In genomic region chr9:108479241-108479640, GRCm38 (mm10) we compare ENCODE assay signal across 8 mouse cellular contexts. TPM values are rescaled to one million over a fixed set of nuclear protein-coding genes. Genes with fewer than 3 reads are reported as not detected.
DNase-seq lines count a peak whose midpoint lies in the region; ATAC-seq and TF ChIP-seq lines count a peak whose summit lies in the region.

No protein-coding gene starts in this region.

- H3K4me2 ChIP-seq in hindbrain, embryonic 12.5 days (replicated peaks), result peak overlapping the region; percentile 60

- no peaks in the 10 kb centered on the region for H3K9me3 ChIP-seq in hindbrain, embryonic 12.5 days (replicated peaks)

- H3K4me1 ChIP-seq in heart, adult 2 months (ENCODE audit: control insufficient read depth, insufficient read depth, low read length), result peaks cover 11% of the 10 kb centered on the region
- peaks cover 22% of the 10 kb centered on the region for H3K4me1 ChIP-seq in hindbrain, embryonic 12.5 days

- no peak for TF ChIP-seq POLR2A in heart, adult 2 months (IDR thresholded peaks at IDR 0.05; ENCODE audit: insufficient read depth, low read depth, low read length)

- H3K27me3 ChIP-seq in heart, adult 2 months (ENCODE audit: control insufficient read depth, insufficient read depth, low read length), result no peaks in the 10 kb centered on the region
- H3K27me3 ChIP-seq in hindbrain, embryonic 12.5 days, result no peaks in the 10 kb centered on the region

- peak; percentile 35 for ATAC-seq in hindbrain, embryonic 12.5 days (ENCODE audit: low FRiP score)
- ATAC-seq in CD4-positive, CD25-positive, alpha-beta regulatory T cell, adult 4 months, result no peak

- 25% methylated on average over 11 of the region's 11 CpGs for WGBS in heart, adult 2 months
- WGBS in hindbrain, embryonic 12.5 days, result 34% methylated on average over 11 of the region's 11 CpGs

- TF ChIP-seq CTCF in heart, adult 2 months (IDR thresholded peaks at IDR 0.05), result no peak

- intact Hi-C loops in heart, adult 2 months (cut with DNase I), result loop anchor here (2.0 kb wide), 2 partner anchors 18 to 38 kb away; partner anchors contain the start of genes Ccdc71, Klhdc8b and Qrich1
- intact Hi-C loops in heart, postnatal 14 days (cut with DNase I), result loop anchor here (2.0 kb wide), 1 partner anchor 18 kb away; the partner anchor contains the start of genes Ccdc71 and Klhdc8b
- intact Hi-C loops in left cerebral cortex, postnatal 4 days (cut with DNase I), result no loop called here

- peaks cover 8% of the 10 kb centered on the region for H3K79me2 ChIP-seq in heart, adult 2 months (replicated peaks; ENCODE audit: control insufficient read depth, insufficient read depth, low read length)

- H3K9ac ChIP-seq in heart, adult 2 months (ENCODE audit: low read depth, low read length), result no peak overlapping the region
- no peak overlapping the region for H3K9ac ChIP-seq in hindbrain, embryonic 12.5 days

- H3K4me3 ChIP-seq in heart, adult 2 months, result peak overlapping the region; percentile 81
- H3K4me3 ChIP-seq in hindbrain, embryonic 12.5 days, result peak overlapping the region; percentile 34

- no peak for TF ChIP-seq EP300 in heart, adult 2 months (IDR thresholded peaks at IDR 0.05; ENCODE audit: insufficient read depth, low read depth, low read length)

- peak in 1 of 2 experiments; percentile 71 for DNase-seq in heart, adult 2 months
- no peak for DNase-seq in heart, postnatal 14 days
- peak; percentile 39 for DNase-seq in MN1 (ENCODE audit: low spot score)
- DNase-seq in mesoderm, embryonic 11.5 days (ENCODE audit: low read depth, low spot score), result peak; percentile 28
- no peak for DNase-seq in left cerebral cortex, postnatal 4 days
- DNase-seq in adrenal gland, adult (ENCODE audit: inconsistent age in 2 of 2, low spot score in 1 of 2), result no peak

- peak overlapping the region; percentile 99 for H3K27ac ChIP-seq in heart, adult 2 months
- no peak overlapping the region for H3K27ac ChIP-seq in hindbrain, embryonic 12.5 days

- H3K36me3 ChIP-seq in heart, adult 2 months (ENCODE audit: control insufficient read depth, insufficient read depth, low read length), result no peaks in the 10 kb centered on the region
- H3K36me3 ChIP-seq in hindbrain, embryonic 12.5 days, result peaks cover 11% of the 10 kb centered on the region

RNA-seq across cellular contexts. Expression of gene Lamb2, which starts 0.3 kb away (rescaled TPM):
- 100 to 1,000 TPM; 326 to 360 TPM for total RNA-seq in heart, adult 2 months (2021)
- polyA plus RNA-seq in heart, adult 2 months (2012; rRNA removed), result 272 and 392 TPM in 2 replicates
- total RNA-seq in heart, postnatal 14 days (2021), result 100 to 1,000 TPM; 355 to 379 TPM
- 44.1 and 44.8 TPM in 2 replicates for polyA plus RNA-seq in hindbrain, embryonic 12.5 days (2016; fragmentation: Nextera tagmentation; extraction: Ambion mirVana)
- total RNA-seq in left cerebral cortex, postnatal 4 days (2021), result 10 to 100 TPM; 29.2 to 29.9 TPM
- under 1 TPM; 0.10 to 0.13 TPM for polyA plus RNA-seq in CD4-positive, CD25-positive, alpha-beta regulatory T cell, adult 4 months (2017; shearing (Covaris generic))

RNA-seq across cellular contexts. Expression of gene Usp19, which starts 11.2 kb away (rescaled TPM):
- 10 to 100 TPM; 83.2 to 91.9 TPM for total RNA-seq in heart, adult 2 months (2021)
- 110 and 147 TPM in 2 replicates for polyA plus RNA-seq in heart, adult 2 months (2012; rRNA removed)
- 100 to 1,000 TPM; 101 to 108 TPM for total RNA-seq in heart, postnatal 14 days (2021)
- 107 and 112 TPM in 2 replicates for polyA plus RNA-seq in hindbrain, embryonic 12.5 days (2016; fragmentation: Nextera tagmentation; extraction: Ambion mirVana)
- 100 to 1,000 TPM; 111 to 124 TPM for total RNA-seq in left cerebral cortex, postnatal 4 days (2021)
- polyA plus RNA-seq in CD4-positive, CD25-positive, alpha-beta regulatory T cell, adult 4 months (2017; shearing (Covaris generic)), result 10 to 100 TPM; 15.1 to 16.6 TPM

RNA-seq across cellular contexts. Expression of gene Klhdc8b, which starts 17.9 kb away (rescaled TPM):
- 1 to 10 TPM; 4.9 to 5.8 TPM for total RNA-seq in heart, adult 2 months (2021)
- 21.5 and 26.6 TPM in 2 replicates for polyA plus RNA-seq in heart, adult 2 months (2012; rRNA removed)
- 10 to 100 TPM; 15.0 to 15.2 TPM for total RNA-seq in heart, postnatal 14 days (2021)
- 57.7 and 57.9 TPM in 2 replicates for polyA plus RNA-seq in hindbrain, embryonic 12.5 days (2016; fragmentation: Nextera tagmentation; extraction: Ambion mirVana)
- total RNA-seq in left cerebral cortex, postnatal 4 days (2021), result 10 to 100 TPM; 32.7 to 37.9 TPM
- polyA plus RNA-seq in CD4-positive, CD25-positive, alpha-beta regulatory T cell, adult 4 months (2017; shearing (Covaris generic)), result 1 to 10 TPM; 1.6 to 2.2 TPM

RNA-seq across cellular contexts. Expression of gene Ccdc71, which starts 18.9 kb away (rescaled TPM):
- total RNA-seq in heart, adult 2 months (2021), result 10 to 100 TPM; 22.5 to 26.6 TPM
- 14.7 and 16.7 TPM in 2 replicates for polyA plus RNA-seq in heart, adult 2 months (2012; rRNA removed)
- total RNA-seq in heart, postnatal 14 days (2021), result 10 to 100 TPM; 23.6 to 29.4 TPM
- 47.2 and 49.7 TPM in 2 replicates for polyA plus RNA-seq in hindbrain, embryonic 12.5 days (2016; fragmentation: Nextera tagmentation; extraction: Ambion mirVana)
- 10 to 100 TPM; 44.3 to 45.7 TPM for total RNA-seq in left cerebral cortex, postnatal 4 days (2021)
- polyA plus RNA-seq in CD4-positive, CD25-positive, alpha-beta regulatory T cell, adult 4 months (2017; shearing (Covaris generic)), result 10 to 100 TPM; 29.9 to 39.2 TPM

RNA-seq across cellular contexts. Expression of gene Qars, which starts 28.3 kb away (rescaled TPM):
- total RNA-seq in heart, adult 2 months (2021), result 10 to 100 TPM; 68.4 to 76.3 TPM
- 108 and 173 TPM in 2 replicates for polyA plus RNA-seq in heart, adult 2 months (2012; rRNA removed)
- total RNA-seq in heart, postnatal 14 days (2021), result 10 to 100 TPM; 75.9 to 81.0 TPM
- polyA plus RNA-seq in hindbrain, embryonic 12.5 days (2016; fragmentation: Nextera tagmentation; extraction: Ambion mirVana), result 82.9 and 94.0 TPM in 2 replicates
- 100 to 1,000 TPM in 1 of 2 experiments, 10 to 100 TPM in 1; 98.2 to 112 TPM for total RNA-seq in left cerebral cortex, postnatal 4 days (2021)
- polyA plus RNA-seq in CD4-positive, CD25-positive, alpha-beta regulatory T cell, adult 4 months (2017; shearing (Covaris generic)), result 100 to 1,000 TPM; 132 to 223 TPM

Comparison
In these comparisons a context has a peak if more than half of its experiments do, and no peak if none do; other contexts are left out.
1. DNase-seq: peak in MN1 (single experiment) and mesoderm, embryonic 11.5 days (single experiment); none in heart, postnatal 14 days (0 of 2), left cerebral cortex, postnatal 4 days (single experiment) and adrenal gland, adult (0 of 2).
2. RNA of gene Lamb2, which starts 0.3 kb away (total RNA-seq): 355 to 379 TPM in heart, postnatal 14 days and 326 to 360 TPM in heart, adult 2 months; 29.2 to 29.9 TPM in left cerebral cortex, postnatal 4 days; every median in the first group is over 10 times any median in the second.